Mouse (Mus musculus) intestine, embryonic 15.5 days (tissue): ENCODE measurements at regions not wholly inside any gene's neighbourhood (a gene's known extent, or its start where the extent isn't known, plus 50 kb on each side); places are given as distances from the start of the nearest gene placed in this dataset.
A peak's percentile ranks its signal among the peaks of the same experiment; 100 is the strongest.

Source experiments
- ATAC-seq: fragments of 200-750 bp; cut with Nextera tagmentation; 2 replicates; pipeline ENCODE4 v1.8.0; 2017; ENCODE audit warnings: moderate TSS enrichment, moderate library complexity
- H3K27ac ChIP-seq: fragments of 300-500 bp; sonication (generic); 2 replicates; pipeline ENCODE4 v1.5.1; 2015; ENCODE audit warnings: mild to moderate bottlenecking, inconsistent platforms
- H3K27me3 ChIP-seq: fragments of 300-500 bp; sonication (generic); replicated peaks from 2 replicates; pipeline ENCODE4 v1.6.1; 2015; ENCODE audit warnings: inconsistent platforms
- H3K36me3 ChIP-seq: fragments of 300-500 bp; sonication (generic); 2 replicates; pipeline ENCODE4 v1.6.1; 2015; ENCODE audit warnings: inconsistent platforms
- H3K4me1 ChIP-seq: fragments of 300-500 bp; sonication (generic); replicated peaks from 2 replicates; pipeline ENCODE4 v1.6.1; 2015; ENCODE audit warnings: inconsistent platforms
- H3K4me2 ChIP-seq: fragments of 300-500 bp; sonication (generic); replicated peaks from 2 replicates; pipeline ENCODE4 v1.6.1; 2015; ENCODE audit warnings: mild to moderate bottlenecking, inconsistent platforms
- H3K4me3 ChIP-seq: fragments of 300-500 bp; sonication (generic); replicated peaks from 2 replicates; pipeline ENCODE4 v1.5.1; 2015; ENCODE audit warnings: inconsistent platforms
- H3K9ac ChIP-seq: fragments of 300-500 bp; sonication (generic); 2 replicates; pipeline ENCODE4 v1.6.1; 2015; ENCODE audit warnings: inconsistent platforms
- H3K9me3 ChIP-seq: fragments of 300-500 bp; sonication (generic); 2 replicates; pipeline ENCODE4 v1.6.1; 2016; ENCODE audit warnings: inconsistent platforms
- WGBS: fragments of 180-500 bp; shearing (Covaris S2); methylation state at CpG from one replicate; pipeline ENCODE4 v1.1.7; 2015; 5-methylcytosine and 5-hydroxymethylcytosine counted together

DNA sequence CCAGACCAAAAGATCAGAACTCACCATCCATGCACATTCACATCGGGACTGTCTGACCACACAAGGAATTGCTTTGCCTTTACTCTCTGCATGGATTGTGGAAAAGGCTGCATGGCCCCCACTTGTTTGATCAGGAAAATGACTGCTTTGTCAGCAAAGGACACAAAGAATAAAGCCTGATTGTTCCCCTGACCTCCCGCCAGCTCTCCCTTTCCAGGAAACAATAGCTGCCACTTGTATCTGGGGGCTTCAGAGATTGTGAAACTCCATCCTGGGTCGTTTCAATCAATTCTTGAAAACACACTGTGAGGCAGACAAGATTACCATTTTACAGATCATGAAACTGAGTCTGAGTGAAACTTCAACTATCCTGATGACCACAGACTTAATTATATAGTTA is 70.7 kb downstream of the Zic3 start:
- Histone ChIP-seq H3K9me3 (no peaks in the 10 kb centered on the region), H3K4me2 (no peak overlapping the region), H3K4me3 (no peak overlapping the region), H3K27me3 (no peaks in the 10 kb centered on the region), H3K9ac (no peak overlapping the region), H3K36me3 (no peaks in the 10 kb centered on the region), H3K27ac (no peak overlapping the region), H3K4me1 (no peaks in the 10 kb centered on the region)
- WGBS, result 47% methylated on average over 3 of the region's 3 CpGs
- no peak for ATAC-seq

DNA sequence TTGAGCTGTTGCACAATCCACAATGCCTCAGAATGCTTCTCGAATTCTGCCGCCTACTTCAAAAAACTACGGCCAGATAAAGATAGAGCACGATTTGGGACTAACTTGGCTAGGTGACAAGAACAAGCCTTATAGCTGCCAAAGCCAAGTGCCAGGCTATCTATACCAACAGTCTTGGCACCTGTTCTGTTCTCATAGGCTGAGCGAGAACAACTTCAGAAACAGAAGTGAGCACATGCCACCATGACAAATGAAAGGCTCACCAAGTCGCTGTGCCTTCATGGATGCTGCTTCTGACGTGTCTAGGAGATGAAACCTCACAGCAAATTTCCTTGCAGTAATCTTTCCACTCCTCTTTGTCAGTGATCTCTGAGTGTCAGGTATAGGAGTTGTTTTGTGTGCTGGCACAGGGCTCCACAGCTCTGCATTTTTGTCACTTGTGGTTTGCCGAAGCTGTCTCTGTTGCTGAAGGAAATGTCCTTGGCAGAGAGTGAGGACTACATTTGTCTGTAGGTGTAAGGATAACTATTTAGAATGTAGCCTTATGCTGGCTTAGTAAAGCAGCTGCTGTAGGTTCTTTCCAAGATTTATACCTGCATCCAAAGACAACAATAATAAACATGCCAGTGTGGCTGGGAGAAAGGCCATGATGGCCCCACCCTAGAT is 95.4 kb downstream of the Zic3 start:
- Histone ChIP-seq H3K4me1 (no peaks in the 10 kb centered on the region), H3K36me3 (no peaks in the 10 kb centered on the region), H3K4me2 (no peak overlapping the region), H3K27me3 (no peaks in the 10 kb centered on the region), H3K27ac (no peak overlapping the region), H3K9me3 (no peaks in the 10 kb centered on the region), H3K4me3 (no peak overlapping the region), H3K9ac (no peak overlapping the region)
- 86% methylated on average over 8 of the region's 8 CpGs for WGBS
- ATAC-seq, result no peak

DNA sequence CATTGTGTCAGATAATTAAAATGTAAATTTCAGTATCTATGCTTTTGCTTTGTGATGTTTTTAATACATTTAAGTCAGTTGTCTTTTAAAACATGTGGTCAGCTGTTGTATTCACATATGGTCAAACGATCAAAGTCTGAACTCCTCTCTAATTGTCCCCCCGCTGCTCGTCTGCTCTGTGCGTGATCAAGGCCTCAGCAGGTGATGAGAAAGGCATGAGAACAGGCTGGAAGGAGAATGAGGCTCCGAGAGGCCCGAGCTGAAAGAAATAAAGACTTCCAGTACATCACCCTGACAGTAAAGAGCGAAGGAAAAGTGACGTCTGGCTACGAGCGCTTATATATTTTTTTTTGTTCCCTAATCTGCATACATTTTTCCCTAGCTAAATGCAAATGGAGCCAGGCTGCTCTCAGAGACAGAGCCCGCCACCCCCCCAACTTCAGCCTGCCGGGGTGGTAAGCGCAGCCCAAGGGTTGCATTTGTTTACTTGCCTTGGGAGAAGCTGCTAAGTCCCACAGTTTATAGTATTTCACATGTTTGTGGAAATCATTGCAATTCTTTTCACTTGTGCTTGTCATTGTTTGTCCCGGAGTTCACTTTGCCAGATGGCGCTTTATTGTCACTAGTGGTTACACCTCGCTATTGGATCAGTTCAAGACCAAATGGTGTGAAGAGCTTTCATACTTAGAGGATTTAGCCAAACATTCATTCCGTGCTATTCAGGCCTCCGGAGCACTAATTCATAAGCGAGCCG is 133.0 kb downstream of the Zic3 start:
- WGBS, result 28% methylated on average over 20 of the region's 20 CpGs
- peak overlapping the region; percentile 37 for H3K4me2 ChIP-seq

DNA sequence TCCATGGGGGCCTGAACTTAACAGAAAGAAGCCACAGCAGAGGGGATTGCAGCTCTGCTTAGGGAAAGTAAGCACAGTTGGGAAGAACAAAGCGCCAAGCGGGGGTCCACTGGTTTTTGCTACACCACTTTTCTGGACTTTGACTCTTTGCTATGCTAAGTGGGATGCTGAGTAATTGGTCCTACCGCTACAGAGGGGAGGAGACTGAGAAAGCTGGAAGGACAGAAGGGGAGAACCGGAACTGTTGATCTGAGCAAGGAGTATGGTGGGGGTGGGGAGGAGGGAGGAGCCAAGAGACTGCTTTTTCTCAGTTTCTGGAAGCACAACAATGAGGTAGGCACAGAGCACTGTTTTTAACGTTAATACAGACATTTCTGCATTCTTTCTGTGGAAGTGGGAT is 134.9 kb downstream of the Zic3 start:
- no peak overlapping the region for H3K9ac ChIP-seq
- no peaks in the 10 kb centered on the region for H3K9me3 ChIP-seq
- H3K4me1 ChIP-seq, result no peaks in the 10 kb centered on the region
- no peak overlapping the region for H3K4me3 ChIP-seq
- H3K36me3 ChIP-seq, result no peaks in the 10 kb centered on the region
- H3K27ac ChIP-seq, result no peak overlapping the region
- 44% methylated on average over 5 of the region's 5 CpGs for WGBS
- no peaks in the 10 kb centered on the region for H3K27me3 ChIP-seq
- no peak for ATAC-seq
- H3K4me2 ChIP-seq, result no peak overlapping the region

More for the DNA sequence above, 133.0 kb downstream of the Zic3 start:
- no peak overlapping the region for H3K27ac ChIP-seq
- H3K27me3 ChIP-seq, result no peaks in the 10 kb centered on the region
- H3K36me3 ChIP-seq, result no peaks in the 10 kb centered on the region
- no peak overlapping the region for H3K4me3 ChIP-seq
- H3K9ac ChIP-seq, result no peak overlapping the region
- no peak for ATAC-seq
- H3K4me1 ChIP-seq, result no peaks in the 10 kb centered on the region
- H3K9me3 ChIP-seq, result no peaks in the 10 kb centered on the region

DNA sequence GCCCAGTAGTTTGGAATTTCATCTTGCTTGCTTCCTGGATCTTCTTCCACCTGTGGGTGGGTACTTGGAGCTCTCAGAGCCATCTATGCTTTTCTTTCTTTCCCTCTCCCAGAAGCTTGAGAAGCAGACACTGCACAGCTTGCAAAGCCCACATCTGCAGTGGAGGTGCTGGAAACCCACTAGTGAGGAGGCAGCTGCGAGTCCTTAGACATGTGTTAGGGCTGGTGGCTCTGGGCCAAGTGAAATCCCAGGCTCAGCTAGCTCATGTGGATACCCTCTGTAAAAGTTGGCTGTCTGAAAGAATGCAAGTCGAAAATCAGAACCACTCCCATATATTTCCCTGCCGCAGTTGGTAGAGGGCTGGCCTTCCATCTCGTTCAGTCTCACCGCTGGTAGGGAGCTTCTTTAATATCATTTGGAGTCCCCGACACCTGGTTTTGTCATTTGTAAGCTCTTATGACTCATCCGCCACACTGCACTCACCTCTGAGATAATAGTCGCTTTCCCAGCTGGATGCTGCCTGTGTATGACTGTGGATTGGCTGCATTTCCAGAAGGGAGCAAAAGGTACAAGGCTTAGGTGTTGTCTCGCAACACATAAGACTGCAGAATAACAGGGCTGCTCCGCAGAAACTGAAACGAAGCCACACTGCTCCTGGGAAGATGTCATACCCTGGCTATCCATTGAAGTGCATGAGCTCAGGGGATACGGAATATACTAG is 143.8 kb downstream of the Zic3 start:
- Histone ChIP-seq H3K4me2 (no peak overlapping the region), H3K27me3 (no peaks in the 10 kb centered on the region), H3K9ac (no peak overlapping the region), H3K9me3 (no peaks in the 10 kb centered on the region), H3K27ac (no peak overlapping the region), H3K4me3 (no peak overlapping the region), H3K36me3 (no peaks in the 10 kb centered on the region), H3K4me1 (no peaks in the 10 kb centered on the region)
- 78% methylated on average over 12 of the region's 12 CpGs for WGBS
- ATAC-seq, result no peak

DNA sequence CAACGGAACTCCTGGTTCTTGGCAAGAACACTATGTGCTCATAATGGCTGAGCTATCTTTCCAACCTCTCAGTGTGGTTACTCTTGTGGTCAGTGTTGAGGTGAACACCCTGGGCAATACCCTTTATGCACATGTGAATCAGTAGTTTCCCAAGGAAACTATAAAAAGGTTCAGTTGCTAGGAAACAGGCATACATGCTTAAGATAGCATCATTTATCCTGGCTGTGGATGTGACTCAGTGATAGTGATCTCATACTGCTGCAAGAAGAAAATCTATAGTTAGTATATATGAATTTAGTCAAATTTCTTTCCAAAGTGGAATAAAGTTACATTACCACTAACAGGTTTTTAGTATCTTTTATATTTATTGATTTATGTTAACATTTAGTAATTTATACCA is 151.8 kb downstream of the Zic3 start:
- H3K9ac ChIP-seq, result no peak overlapping the region
- H3K4me2 ChIP-seq, result no peak overlapping the region
- WGBS, result 78% methylated on average over 1 of the region's 1 CpGs
- H3K4me3 ChIP-seq, result no peak overlapping the region
- no peaks in the 10 kb centered on the region for H3K36me3 ChIP-seq
- H3K4me1 ChIP-seq, result no peaks in the 10 kb centered on the region
- no peaks in the 10 kb centered on the region for H3K9me3 ChIP-seq
- no peak overlapping the region for H3K27ac ChIP-seq
- ATAC-seq, result no peak
- no peaks in the 10 kb centered on the region for H3K27me3 ChIP-seq
